Mouse (Mus musculus) ovary, postnatal 10 days (tissue): ENCODE data around the gene Tnfsf4.

Experiments
- DNase-seq: peaks from one replicate; pipeline ENCODE4 v3.0.0; 2022; ENCODE audit warnings: low spot score

The Tnfsf4 gene

GRCm38 (mm10) chr1:161394931-161395459 is at the start of gene Tnfsf4:
Gene Tnfsf4 (plus strand): TSS chr1:161395409.
- DNase-seq, result no peak

GRCm38 (mm10) chr1:161350981-161351380 is 44.2 kb upstream of the Tnfsf4 start:
- no peak for DNase-seq

GRCm38 (mm10) chr1:161365006-161365405 is 30.2 kb upstream of the Tnfsf4 start:
- no peak for DNase-seq

- DNase-seq, result no peak
Measured at GRCm38 (mm10) chr1:161371919-161372318, 23.3 kb upstream of the Tnfsf4 start.

GRCm38 (mm10) chr1:161375866-161376265 is 19.3 kb upstream of the Tnfsf4 start:
- DNase-seq, result no peak

GRCm38 (mm10) chr1:161378571-161378970 is 16.6 kb upstream of the Tnfsf4 start:
- DNase-seq, result no peak

GRCm38 (mm10) chr1:161379685-161380424 is 15.4 kb upstream of the Tnfsf4 start:
- DNase-seq, result no peak

GRCm38 (mm10) chr1:161380425-161380780 is 14.8 kb upstream of the Tnfsf4 start:
- DNase-seq, result no peak

- DNase-seq, result no peak
Measured at GRCm38 (mm10) chr1:161390066-161390465, 5.1 kb upstream of the Tnfsf4 start.

GRCm38 (mm10) chr1:161392906-161393305 is 2.3 kb upstream of the Tnfsf4 start:
- DNase-seq, result no peak

- DNase-seq, result no peak
Measured at GRCm38 (mm10) chr1:161395610-161396009, 401 bp downstream of the Tnfsf4 start.

- DNase-seq, result no peak
Measured at GRCm38 (mm10) chr1:161396351-161396750, 1.1 kb downstream of the Tnfsf4 start.

GRCm38 (mm10) chr1:161400126-161400525 is 4.9 kb downstream of the Tnfsf4 start:
- peak; percentile 18 for DNase-seq

- no peak for DNase-seq
Measured at GRCm38 (mm10) chr1:161403061-161403460, 7.9 kb downstream of the Tnfsf4 start.

- DNase-seq, result no peak
Measured at GRCm38 (mm10) chr1:161406480-161406879, 11.3 kb downstream of the Tnfsf4 start.

GRCm38 (mm10) chr1:161419926-161420325 is 24.7 kb downstream of the Tnfsf4 start:
- DNase-seq, result no peak

- DNase-seq, result no peak
Measured at GRCm38 (mm10) chr1:161420646-161421045, 25.4 kb downstream of the Tnfsf4 start.

- DNase-seq, result no peak
Measured at GRCm38 (mm10) chr1:161426277-161427056, 31.3 kb downstream of the Tnfsf4 start.

GRCm38 (mm10) chr1:161427057-161427311 is 31.8 kb downstream of the Tnfsf4 start:
- DNase-seq, result no peak

- no peak for DNase-seq
Measured at GRCm38 (mm10) chr1:161435781-161436180, 40.6 kb downstream of the Tnfsf4 start.

- no peak for DNase-seq
Measured at GRCm38 (mm10) chr1:161436503-161436902, 41.3 kb downstream of the Tnfsf4 start.

- no peak for DNase-seq
Measured at GRCm38 (mm10) chr1:161444858-161445257, 49.6 kb downstream of the Tnfsf4 start.

- DNase-seq, result no peak
Measured at GRCm38 (mm10) chr1:161451683-161452245, 56.6 kb downstream of the Tnfsf4 start.
